Mouse (Mus musculus) spleen, postnatal 36 days (tissue): ENCODE measurements around the gene Dusp27.

Experiments
- DNase-seq, 2 experiments: peaks; one replicate each; pipeline ENCODE4 v3.0.0; 2022; ENCODE audit warnings: low spot score in 2 of 2, mixed read lengths in 1 of 2

The Dusp27 gene

GRCm38 (mm10) chr1:166127719-166128118, at the start of gene Dusp27:
Gene Dusp27 (minus strand): TSS chr1:166127922.
- DNase-seq = no peak

- no peak for DNase-seq
Observed at GRCm38 (mm10) chr1:166173621-166174020, 45.9 kb upstream of the Dusp27 start.

GRCm38 (mm10) chr1:166172992-166173391, 45.3 kb upstream of the Dusp27 start:
- DNase-seq = no peak

GRCm38 (mm10) chr1:166170852-166171251, 43.1 kb upstream of the Dusp27 start:
- no peak for DNase-seq

- DNase-seq = no peak
Observed at GRCm38 (mm10) chr1:166169713-166170112, 42.0 kb upstream of the Dusp27 start.

GRCm38 (mm10) chr1:166168017-166168416, 40.3 kb upstream of the Dusp27 start:
- DNase-seq = no peak

GRCm38 (mm10) chr1:166167405-166167804, 39.7 kb upstream of the Dusp27 start:
- DNase-seq = no peak

- DNase-seq = no peak
Observed at GRCm38 (mm10) chr1:166165159-166165558, 37.4 kb upstream of the Dusp27 start.

- DNase-seq = no peak
Observed at GRCm38 (mm10) chr1:166164580-166164979, 36.9 kb upstream of the Dusp27 start.

GRCm38 (mm10) chr1:166160569-166161445, 33.1 kb upstream of the Dusp27 start:
- peak in 1 of 2 experiments; percentile 36 for DNase-seq

- DNase-seq = no peak
Observed at GRCm38 (mm10) chr1:166160111-166160510, 32.4 kb upstream of the Dusp27 start.

GRCm38 (mm10) chr1:166158664-166159063, 30.9 kb upstream of the Dusp27 start:
- DNase-seq = no peak

GRCm38 (mm10) chr1:166157712-166158111, 30.0 kb upstream of the Dusp27 start:
- DNase-seq = no peak

- no peak for DNase-seq
Observed at GRCm38 (mm10) chr1:166155113-166155494, 27.4 kb upstream of the Dusp27 start.

GRCm38 (mm10) chr1:166154162-166155112, 26.7 kb upstream of the Dusp27 start:
- peak; percentile 65 to 79 for DNase-seq

GRCm38 (mm10) chr1:166153351-166154120, 25.8 kb upstream of the Dusp27 start:
- DNase-seq = peak; percentile 70 to 75

- no peak for DNase-seq
Observed at GRCm38 (mm10) chr1:166152034-166152433, 24.3 kb upstream of the Dusp27 start.

- no peak for DNase-seq
Observed at GRCm38 (mm10) chr1:166151341-166151740, 23.6 kb upstream of the Dusp27 start.

GRCm38 (mm10) chr1:166150035-166150434, 22.3 kb upstream of the Dusp27 start:
- DNase-seq = no peak

GRCm38 (mm10) chr1:166149441-166149840, 21.7 kb upstream of the Dusp27 start:
- DNase-seq = no peak

- DNase-seq = no peak
Observed at GRCm38 (mm10) chr1:166147657-166148056, 19.9 kb upstream of the Dusp27 start.

- no peak for DNase-seq
Observed at GRCm38 (mm10) chr1:166146626-166147025, 18.9 kb upstream of the Dusp27 start.
